Mouse (Mus musculus) gastrocnemius, adult 2 months (tissue): ENCODE results near the gene Sugp1. TPM values are rescaled to one million over a fixed set of nuclear protein-coding genes. Genes with fewer than 3 reads are reported as not detected.
A peak's percentile ranks its signal among the peaks of the same experiment; 100 is the strongest.

Source experiments
- DNase-seq: peaks from one replicate; pipeline ENCODE4 v3.0.0; 2022
- H3K27ac ChIP-seq: fragments of 200-600 bp; 2 replicates; pipeline ENCODE4 v1.8.1; 2022; ENCODE audit warnings: mild to moderate bottlenecking
- H3K4me3 ChIP-seq: fragments of 200-600 bp; 2 replicates; pipeline ENCODE4 v1.8.1; 2022; ENCODE audit warnings: mild to moderate bottlenecking, moderate library complexity
- CTCF ChIP-seq: fragments of 200-600 bp; IDR thresholded peaks from 2 replicates; pipeline ENCODE4 v1.8.1; 2022; ENCODE audit warnings: antibody characterized with exemption, mild to moderate bottlenecking, moderate library complexity
- intact Hi-C: fragments of 180-260 bp; cut with DNase I; formaldehyde crosslinking; loops from one replicate; pipeline ENCODE4 v1.15.1; 2025
- microRNA-seq: library from miRNA; unstranded; fragments of <30 nt; microRNA quantifications from one replicate; pipeline ENCODE4 v1.2.0, GENCODE M21; 2021
- total RNA-seq, 2 experiments: library from RNA; stranded (reverse); gene quantifications; 2 replicates each; pipeline ENCODE4 v1.2.3; 2021

Sugp1 gene
- total RNA-seq, 2 experiments from 2014 or later = 16.8 to 21.0 TPM

GRCm38 (mm10) chr8:70092786-70093185 is 50.2 kb downstream of the Sugp1 start:
- intact Hi-C loops = no loop called here
- no peak for DNase-seq
- no peak for TF ChIP-seq CTCF
- no peak overlapping the region for H3K27ac ChIP-seq
- H3K4me3 ChIP-seq = no peak overlapping the region

GRCm38 (mm10) chr8:70099276-70099675 is 56.7 kb downstream of the Sugp1 start:
- intact Hi-C loops = no loop called here
- no peak for TF ChIP-seq CTCF
- Histone ChIP-seq H3K4me3 (no peak overlapping the region), H3K27ac (no peak overlapping the region)
- no peak for DNase-seq

- intact Hi-C loops = no loop called here
- no peak for DNase-seq
- H3K27ac ChIP-seq = no peak overlapping the region
- no peak for TF ChIP-seq CTCF
- H3K4me3 ChIP-seq = no peak overlapping the region
Observed at GRCm38 (mm10) chr8:70100241-70100640, 57.6 kb downstream of the Sugp1 start.

GRCm38 (mm10) chr8:70104506-70104905 is 61.9 kb downstream of the Sugp1 start:
- DNase-seq = peak; percentile 62
- intact Hi-C loops = loop anchor here (1.0 to 2.0 kb wide), 3 partner anchors 19 to 118 kb away; no protein-coding TSS in a partner anchor

GRCm38 (mm10) chr8:70104922-70105321 is 62.3 kb downstream of the Sugp1 start:
- intact Hi-C loops = loop anchor here (1.0 to 2.0 kb wide), 3 partner anchors 18 to 118 kb away; no protein-coding TSS in a partner anchor
- no peak for TF ChIP-seq CTCF
- H3K27ac ChIP-seq = no peak overlapping the region
- DNase-seq = no peak
- peak overlapping the region; percentile 47 for H3K4me3 ChIP-seq

More at GRCm38 (mm10) chr8:70104506-70104905, 61.9 kb downstream of the Sugp1 start:
- TF ChIP-seq CTCF = peak; percentile 73
- Histone ChIP-seq H3K27ac (no peak overlapping the region), H3K4me3 (peak overlapping the region; percentile 47)

- no peak overlapping the region for H3K27ac ChIP-seq
- no peak for DNase-seq
- intact Hi-C loops = no loop called here
- TF ChIP-seq CTCF = no peak
- H3K4me3 ChIP-seq = no peak overlapping the region
Observed at GRCm38 (mm10) chr8:70110451-70110850, 67.8 kb downstream of the Sugp1 start.

- intact Hi-C loops = no loop called here
- no peak for DNase-seq
- TF ChIP-seq CTCF = no peak
- no peak overlapping the region for H3K4me3 ChIP-seq
- no peak overlapping the region for H3K27ac ChIP-seq
Observed at GRCm38 (mm10) chr8:70111192-70111795, 68.7 kb downstream of the Sugp1 start.

- intact Hi-C loops = no loop called here
- DNase-seq = no peak
- Histone ChIP-seq H3K27ac (no peak overlapping the region), H3K4me3 (no peak overlapping the region)
- no peak for TF ChIP-seq CTCF
Observed at GRCm38 (mm10) chr8:70112401-70113016, 69.9 kb downstream of the Sugp1 start.

- Histone ChIP-seq H3K27ac (no peak overlapping the region), H3K4me3 (no peak overlapping the region)
- intact Hi-C loops = no loop called here
- TF ChIP-seq CTCF = no peak
- DNase-seq = no peak
Observed at GRCm38 (mm10) chr8:70114488-70114887, 71.9 kb downstream of the Sugp1 start.

- TF ChIP-seq CTCF = no peak
- H3K27ac ChIP-seq = no peak overlapping the region
- intact Hi-C loops = no loop called here
- DNase-seq = no peak
- no peak overlapping the region for H3K4me3 ChIP-seq
Observed at GRCm38 (mm10) chr8:70114892-70115291, 72.3 kb downstream of the Sugp1 start.

GRCm38 (mm10) chr8:70117611-70118010 is 75.0 kb downstream of the Sugp1 start:
- intact Hi-C loops = no loop called here
- no peak for TF ChIP-seq CTCF
- Histone ChIP-seq H3K4me3 (no peak overlapping the region), H3K27ac (no peak overlapping the region)
- DNase-seq = no peak

- H3K4me3 ChIP-seq = no peak overlapping the region
- H3K27ac ChIP-seq = no peak overlapping the region
- intact Hi-C loops = no loop called here
- DNase-seq = no peak
- TF ChIP-seq CTCF = no peak
Observed at GRCm38 (mm10) chr8:70118726-70119700, 76.4 kb downstream of the Sugp1 start.

GRCm38 (mm10) chr8:70120667-70121066 is 78.1 kb downstream of the Sugp1 start, which contains the start of gene Ncan:
Gene Ncan (minus strand): TSS chr8:70120873.
- Histone ChIP-seq H3K4me3 (no peak within 1 kb of the TSS), H3K27ac (no peak within 1 kb of the TSS)
- intact Hi-C loops = no loop called here
- TF ChIP-seq CTCF = no peak
- peak; percentile 54 for DNase-seq

Small RNAs within 50 kb of the gene (microRNA-seq; reads per million reads assigned to microRNA genes)
- not detected for gene Mir7066

Other genes with a start within 250 kb of the Sugp1 start
- gene Gmip, start 234.1 kb upstream of the Sugp1 start, total RNA-seq = 1 to 10 TPM; 3.8 to 5.3 TPM
- gene Lpar2, start 220.4 kb upstream of the Sugp1 start, total RNA-seq = under 1 TPM in 1 of 2 experiments, not detected in 1; 0.14 TPM
- gene Pbx4, start 210.3 kb upstream of the Sugp1 start, total RNA-seq = not detected
- 10 to 100 TPM in 1 of 2 experiments, 1 to 10 TPM in 1; 3.5 to 18.9 TPM for gene Cilp2, start 155.1 kb upstream of the Sugp1 start, total RNA-seq
- not detected for gene Tssk6, start 140.6 kb upstream of the Sugp1 start, total RNA-seq
- gene Ndufa13, start 140.3 kb upstream of the Sugp1 start, total RNA-seq = 100 to 1,000 TPM; 312 to 399 TPM
- gene Yjefn3, start 140.1 kb upstream of the Sugp1 start, total RNA-seq = 10 to 100 TPM in 1 of 2 experiments, 1 to 10 TPM in 1; 9.5 to 14.5 TPM
- gene Gatad2a, start 46.4 kb upstream of the Sugp1 start, total RNA-seq = 10 to 100 TPM; 26.5 to 32.6 TPM
- gene Mau2, start 79 bp upstream of the Sugp1 start, total RNA-seq = 10 to 100 TPM; 24.8 to 31.0 TPM
- gene Tm6sf2, start 30.1 kb downstream of the Sugp1 start, total RNA-seq = 1 to 10 TPM in 1 of 2 experiments, under 1 TPM in 1; 0.33 to 1.0 TPM
- gene Hapln4, start 40.6 kb downstream of the Sugp1 start, total RNA-seq = under 1 TPM in 1 of 2 experiments, not detected in 1; 0.08 TPM
- not detected for gene Ncan, start 78.1 kb downstream of the Sugp1 start, total RNA-seq
- 1 to 10 TPM; 4.3 to 6.5 TPM for gene Nr2c2ap, start 88.5 kb downstream of the Sugp1 start, total RNA-seq
- gene Rfxank, start 96.3 kb downstream of the Sugp1 start, total RNA-seq = 10 to 100 TPM in 1 of 2 experiments, 1 to 10 TPM in 1; 7.5 to 10.7 TPM
- 10 to 100 TPM; 11.6 to 14.8 TPM for gene Borcs8, start 96.7 kb downstream of the Sugp1 start, total RNA-seq
- under 1 TPM; 0.31 to 0.56 TPM for gene Mef2b, start 96.9 kb downstream of the Sugp1 start, total RNA-seq
- gene Tmem161a, start 129.5 kb downstream of the Sugp1 start, total RNA-seq = 10 to 100 TPM; 81.1 to 86.2 TPM
- 10 to 100 TPM; 27.5 to 33.3 TPM for gene Slc25a42, start 169.5 kb downstream of the Sugp1 start, total RNA-seq
- 10 to 100 TPM; 41.8 to 50.7 TPM for gene Sugp2, start 191.4 kb downstream of the Sugp1 start, total RNA-seq
- gene Armc6, start 191.7 kb downstream of the Sugp1 start, total RNA-seq = 1 to 10 TPM; 7.6 to 9.7 TPM
- 1 to 10 TPM; 3.8 to 4.3 TPM for gene Homer3, start 240.0 kb downstream of the Sugp1 start, total RNA-seq